Mouse (Mus musculus) layer of hippocampus, postnatal 10 days (tissue): ENCODE data around the gene Apela. TPM values are rescaled to one million over a fixed set of nuclear protein-coding genes. Genes with fewer than 3 reads are reported as not detected.
"Not testable (repeated sequence)": the region's sequence is repeated elsewhere in the genome, so short reads cannot be mapped to it uniquely, and the experiment has no call there.

Source experiments
- DNase-seq, 2 experiments: peaks; one replicate each; pipeline ENCODE4 v3.0.0; 2021; ENCODE audit warnings: low spot score in 2 of 2
- total RNA-seq, 2 experiments: library from RNA; stranded (reverse); gene quantifications; 2 replicates each; pipeline ENCODE4 v1.2.3; 2021

Apela gene
- total RNA-seq, 2 experiments from 2014 or later, result not detected

- DNase-seq, result no peak
These were observed 8.0 kb downstream of the Apela start for GRCm38 (mm10) chr8:65028959-65029686.

- DNase-seq, result peak; percentile 74 to 77
These were observed 14.7 kb downstream of the Apela start for GRCm38 (mm10) chr8:65022485-65022884.

GRCm38 (mm10) chr8:65018423-65018822 is 18.7 kb downstream of the Apela start, which contains the start of the genes Trim61 and Trim60:
Trim61 (minus strand) TSS chr8:65018523.
Trim60 (minus strand) TSS chr8:65018584.
- no peak for DNase-seq

GRCm38 (mm10) chr8:65007616-65008015 is 29.5 kb downstream of the Apela start:
- DNase-seq, result not testable (repeated sequence)

GRCm38 (mm10) chr8:64998806-64999365 is 38.2 kb downstream of the Apela start:
- no peak for DNase-seq

GRCm38 (mm10) chr8:64987731-64988130 is 49.4 kb downstream of the Apela start, which contains the start of gene Trim75:
Trim75 (minus strand) TSS chr8:64987831.
- DNase-seq, result no peak

GRCm38 (mm10) chr8:64983150-64983897 is 53.8 kb downstream of the Apela start:
- DNase-seq, result no peak

Other genes with a start within 250 kb of the Apela start
- gene Klhl2, start 187.3 kb downstream of the Apela start, total RNA-seq, result 100 to 1,000 TPM; 193 to 203 TPM
- 10 to 100 TPM; 14.7 to 15.5 TPM for gene Tmem192, start 90.2 kb downstream of the Apela start, total RNA-seq
- not detected for gene Trim75, start 49.5 kb downstream of the Apela start, total RNA-seq
- gene Trim61, start 18.8 kb downstream of the Apela start, total RNA-seq, result not detected
- not detected for gene Trim60, start 18.8 kb downstream of the Apela start, total RNA-seq
- gene Gm10663, start 37.7 kb upstream of the Apela start, total RNA-seq, result not detected
- gene BC030870, start 92.2 kb upstream of the Apela start, total RNA-seq, result not detected